Mouse (Mus musculus) intestine, postnatal 0 days (tissue): ENCODE results near the gene Vwa1. TPM values are rescaled to one million over a fixed set of nuclear protein-coding genes. Genes with fewer than 3 reads are reported as not detected.

Experiments
- ATAC-seq: fragments of 200-750 bp; cut with Nextera tagmentation; 2 replicates; pipeline ENCODE4 v1.8.0; 2017; ENCODE audit warnings: mild to moderate bottlenecking, moderate TSS enrichment, moderate library complexity
- H3K27ac ChIP-seq: fragments of 300-500 bp; sonication (generic); 2 replicates; pipeline ENCODE4 v1.5.1; 2014; ENCODE audit warnings: mild to moderate bottlenecking, low read depth, low read length, moderate library complexity
- H3K27me3 ChIP-seq: fragments of 300-500 bp; sonication (generic); replicated peaks from 2 replicates; pipeline ENCODE4 v1.6.1; 2014; ENCODE audit warnings: low read length, mixed read lengths; ENCODE audit not compliant: control insufficient read depth, insufficient read depth
- H3K36me3 ChIP-seq: fragments of 300-500 bp; sonication (generic); 2 replicates; pipeline ENCODE4 v1.6.1; 2014; ENCODE audit warnings: mild to moderate bottlenecking, moderate library complexity; ENCODE audit not compliant: control insufficient read depth, insufficient read depth
- H3K4me1 ChIP-seq: fragments of 300-500 bp; sonication (generic); replicated peaks from 2 replicates; pipeline ENCODE4 v1.6.1; 2014; ENCODE audit warnings: antibody characterized with exemption, low read length, mixed read lengths; ENCODE audit not compliant: control insufficient read depth, insufficient read depth
- H3K4me2 ChIP-seq: fragments of 300-500 bp; sonication (generic); replicated peaks from 2 replicates; pipeline ENCODE4 v1.6.1; 2014; ENCODE audit warnings: low read depth, mild to moderate bottlenecking, moderate library complexity
- H3K4me3 ChIP-seq: fragments of 300-500 bp; sonication (generic); 2 replicates; pipeline ENCODE4 v1.5.1; 2014; ENCODE audit warnings: low read depth, low read length
- H3K9ac ChIP-seq: fragments of 300-500 bp; sonication (generic); 2 replicates; pipeline ENCODE4 v1.6.1; 2014; ENCODE audit warnings: mild to moderate bottlenecking, low read depth, low read length
- H3K9me3 ChIP-seq: fragments of 300-500 bp; sonication (generic); 2 replicates; pipeline ENCODE4 v1.6.1; 2016; ENCODE audit warnings: mixed run types; ENCODE audit not compliant: control insufficient read depth
- CTCF ChIP-seq: sonication (generic); IDR thresholded peaks from 2 replicates; pipeline ENCODE4 v1.5.1; 2016; ENCODE audit warnings: low read depth, mild to moderate bottlenecking, control low read depth, antibody characterized with exemption, moderate library complexity
- WGBS: fragments of 180-500 bp; shearing (Covaris S2); extraction: QIAGEN DNeasy Blood & Tissue Kit; methylation state at CpG from one replicate; pipeline ENCODE4 v1.1.7; 2014; 5-methylcytosine and 5-hydroxymethylcytosine counted together
- polyA plus RNA-seq: library from polyadenylated mRNA; unstranded; fragments of >200 nt; fragmentation: Nextera tagmentation; extraction: Ambion mirVana; gene quantifications from 2 replicates; pipeline ENCODE4 v1.2.1, GENCODE M21; 2015

Vwa1 gene
- polyA plus RNA-seq, 1 experiment from 2014 or later, result 17.8 TPM

DNA sequence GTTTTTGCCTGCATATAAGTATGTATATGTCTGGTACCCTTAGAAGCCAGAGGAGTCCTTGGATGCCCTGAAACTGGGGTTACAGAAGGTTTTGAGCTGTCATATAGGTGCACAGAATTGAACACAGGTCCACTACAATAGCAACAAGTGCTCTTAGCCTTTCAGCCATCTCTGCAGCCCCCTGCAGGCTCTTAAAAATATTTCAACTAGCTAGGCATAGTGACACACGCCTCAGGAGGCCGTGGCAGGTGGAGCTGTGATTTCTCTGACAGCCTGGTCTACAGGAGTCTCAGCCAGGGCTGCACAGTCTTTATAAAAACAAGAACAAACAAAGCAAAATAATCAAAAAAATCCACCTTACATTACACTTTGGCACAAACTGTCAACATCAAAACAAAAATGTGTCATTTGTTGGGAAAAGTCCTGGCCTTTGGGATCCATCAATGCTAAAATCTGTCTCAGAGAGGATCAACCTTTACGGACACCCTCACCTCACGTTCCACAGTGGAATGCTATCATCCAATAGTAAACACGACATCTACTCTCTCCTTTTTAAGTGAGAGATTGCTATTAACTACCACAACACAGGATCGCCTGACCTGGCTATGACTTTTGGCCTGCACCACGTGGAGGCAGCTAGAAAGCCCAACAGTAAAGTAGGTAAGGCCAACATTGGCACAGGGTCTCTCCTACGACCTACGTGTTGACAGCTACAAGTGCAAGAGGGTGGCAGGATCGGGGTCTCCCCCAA lies 14.5 kb downstream of the Vwa1 start:
- Histone ChIP-seq H3K4me2 (peak overlapping the region; percentile 94), H3K9ac (peak overlapping the region; percentile 56), H3K27me3 (no peaks in the 10 kb centered on the region), H3K9me3 (no peaks in the 10 kb centered on the region), H3K4me3 (peak overlapping the region; percentile 66), H3K27ac (peak overlapping the region; percentile 80), H3K36me3 (peaks cover 31% of the 10 kb centered on the region), H3K4me1 (no peaks in the 10 kb centered on the region)
- ATAC-seq, result peak; percentile 24; the same call in 1 of the 2 replicates
- WGBS, result 2% methylated on average over 10 of the region's 10 CpGs
- TF ChIP-seq CTCF, result peak; percentile 61

DNA sequence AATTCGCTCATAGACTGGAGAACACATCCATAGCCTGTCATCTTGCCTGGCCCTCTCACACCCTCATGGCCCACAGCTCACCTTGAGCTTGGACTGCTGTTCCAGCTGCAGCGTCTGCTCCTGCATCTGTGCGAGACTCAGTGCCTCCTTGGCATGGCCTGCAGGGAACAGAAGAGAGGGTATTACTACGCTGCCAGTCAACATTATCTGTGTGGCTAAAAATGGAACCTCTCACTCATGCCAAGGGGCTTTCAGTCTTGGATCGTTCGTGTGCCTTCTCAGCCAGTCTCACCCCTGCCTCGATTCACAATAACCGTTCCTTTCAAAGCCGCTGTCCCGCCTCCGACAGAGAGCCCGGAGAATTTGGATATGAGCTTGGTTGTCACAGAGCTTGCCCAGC lies 17.5 kb downstream of the Vwa1 start:
- H3K27ac ChIP-seq, result no peak overlapping the region
- no peaks in the 10 kb centered on the region for H3K4me1 ChIP-seq
- H3K27me3 ChIP-seq, result no peaks in the 10 kb centered on the region
- 94% methylated on average over 12 of the region's 12 CpGs for WGBS
- no peak overlapping the region for H3K4me3 ChIP-seq
- H3K9ac ChIP-seq, result no peak overlapping the region
- H3K4me2 ChIP-seq, result no peak overlapping the region
- H3K36me3 ChIP-seq, result peaks cover 53% of the 10 kb centered on the region
- H3K9me3 ChIP-seq, result no peaks in the 10 kb centered on the region
- TF ChIP-seq CTCF, result no peak
- no peak for ATAC-seq

DNA sequence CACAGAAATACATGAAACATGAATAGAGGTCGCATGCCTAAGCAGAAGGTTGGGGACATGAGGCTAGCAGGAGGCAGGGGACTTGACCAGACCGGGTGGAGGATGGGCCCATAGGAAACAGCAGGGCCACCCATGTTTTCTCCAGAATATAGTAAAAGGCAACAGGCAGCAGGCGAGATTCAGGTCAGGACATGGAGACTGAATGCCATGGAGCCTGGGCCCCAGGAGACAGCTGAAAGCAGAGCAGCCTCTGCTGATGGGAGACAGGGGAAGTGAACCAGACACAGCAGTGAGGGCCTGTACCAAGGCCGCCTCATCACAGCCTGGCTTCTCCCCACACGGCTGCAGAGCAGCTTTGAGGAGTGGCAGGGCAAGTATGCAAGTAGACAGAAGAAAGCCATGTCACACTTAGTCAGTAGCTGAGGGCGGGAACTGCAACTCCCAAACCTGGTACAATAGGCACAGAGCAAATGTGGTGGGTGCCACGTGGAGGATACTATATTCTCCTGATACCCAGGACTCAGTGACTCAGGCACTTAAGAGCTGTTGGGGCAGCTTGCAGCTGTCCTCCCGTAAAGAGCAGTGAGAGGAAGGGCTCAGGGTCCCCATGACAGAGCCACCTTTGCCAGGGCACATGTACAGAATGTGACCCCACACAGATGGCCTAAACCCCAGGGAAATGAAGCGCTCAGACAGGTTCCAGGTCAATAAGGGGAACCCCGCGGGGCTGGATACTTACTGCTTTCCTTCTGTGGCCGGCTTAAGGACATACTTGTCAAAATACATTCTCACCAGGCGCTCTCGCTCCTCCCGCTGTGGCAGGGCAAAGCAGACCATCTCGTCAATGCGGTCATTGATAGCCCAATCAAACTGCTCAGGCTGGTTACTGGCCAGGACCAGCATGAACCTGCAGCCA lies 27.7 kb downstream of the Vwa1 start:
- H3K4me2 ChIP-seq, result no peak overlapping the region
- H3K36me3 ChIP-seq, result peaks cover 90% of the 10 kb centered on the region
- no peak overlapping the region for H3K9ac ChIP-seq
- WGBS, result 90% methylated on average over 17 of the region's 17 CpGs
- no peak for ATAC-seq
- no peaks in the 10 kb centered on the region for H3K9me3 ChIP-seq
- TF ChIP-seq CTCF, result no peak
- no peak overlapping the region for H3K4me3 ChIP-seq
- H3K4me1 ChIP-seq, result no peaks in the 10 kb centered on the region
- no peaks in the 10 kb centered on the region for H3K27me3 ChIP-seq
- no peak overlapping the region for H3K27ac ChIP-seq

DNA sequence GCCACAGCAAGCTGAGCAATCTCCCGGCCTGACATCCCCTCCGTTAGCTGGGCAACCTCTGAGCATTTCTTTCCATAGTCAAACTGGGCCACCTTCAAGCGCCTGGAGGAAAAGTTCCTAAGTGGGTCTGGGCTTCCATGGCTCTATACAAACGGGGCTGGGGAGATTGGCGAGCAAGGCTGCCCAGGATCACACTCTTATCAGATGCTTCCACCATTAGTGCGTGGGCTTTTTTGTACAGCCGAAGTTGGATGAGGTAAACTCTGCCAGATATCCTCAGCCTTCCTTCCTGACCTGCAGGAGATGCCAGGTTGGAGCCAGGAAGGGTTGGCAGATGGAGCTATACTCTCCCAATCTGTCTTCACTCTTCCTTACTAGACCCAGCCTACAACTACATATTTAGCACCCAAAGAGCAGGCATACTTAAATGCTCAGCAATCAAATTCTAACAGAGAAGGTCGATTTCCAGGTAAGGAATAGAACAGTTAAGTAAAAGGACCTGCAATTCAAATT lies 28.4 kb downstream of the Vwa1 start:
- Histone ChIP-seq H3K4me1 (no peaks in the 10 kb centered on the region), H3K27me3 (no peaks in the 10 kb centered on the region), H3K4me2 (no peak overlapping the region), H3K36me3 (peaks cover 90% of the 10 kb centered on the region), H3K4me3 (no peak overlapping the region), H3K9me3 (no peaks in the 10 kb centered on the region), H3K9ac (no peak overlapping the region), H3K27ac (no peak overlapping the region)
- 87% methylated on average over 8 of the region's 8 CpGs for WGBS
- no peak for TF ChIP-seq CTCF
- no peak for ATAC-seq

DNA sequence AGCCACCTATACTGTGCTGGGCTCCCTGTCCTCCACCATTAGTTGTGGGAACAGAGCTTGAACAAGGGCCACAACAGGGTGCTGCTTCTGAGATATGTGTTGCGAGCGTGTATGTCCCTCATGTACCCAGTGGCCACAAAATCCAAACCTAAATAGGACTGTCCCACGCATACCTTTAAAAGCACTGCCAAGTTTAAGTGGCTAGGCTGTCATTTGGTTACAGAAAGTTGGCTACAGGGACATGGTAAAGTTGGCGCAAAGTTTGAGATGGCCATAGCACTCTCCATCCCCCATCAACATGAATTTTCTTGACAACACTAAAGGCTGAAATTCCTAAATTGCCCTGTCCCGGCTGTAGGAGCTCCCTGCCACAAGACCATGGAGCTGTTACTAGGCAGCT lies 29.4 kb downstream of the Vwa1 start:
- Histone ChIP-seq H3K9ac (no peak overlapping the region), H3K4me1 (no peaks in the 10 kb centered on the region), H3K9me3 (no peaks in the 10 kb centered on the region), H3K27me3 (no peaks in the 10 kb centered on the region), H3K27ac (no peak overlapping the region), H3K4me3 (no peak overlapping the region), H3K4me2 (no peak overlapping the region), H3K36me3 (peaks cover 89% of the 10 kb centered on the region)
- no peak for TF ChIP-seq CTCF
- ATAC-seq, result no peak
- WGBS, result 90% methylated on average over 5 of the region's 5 CpGs

DNA sequence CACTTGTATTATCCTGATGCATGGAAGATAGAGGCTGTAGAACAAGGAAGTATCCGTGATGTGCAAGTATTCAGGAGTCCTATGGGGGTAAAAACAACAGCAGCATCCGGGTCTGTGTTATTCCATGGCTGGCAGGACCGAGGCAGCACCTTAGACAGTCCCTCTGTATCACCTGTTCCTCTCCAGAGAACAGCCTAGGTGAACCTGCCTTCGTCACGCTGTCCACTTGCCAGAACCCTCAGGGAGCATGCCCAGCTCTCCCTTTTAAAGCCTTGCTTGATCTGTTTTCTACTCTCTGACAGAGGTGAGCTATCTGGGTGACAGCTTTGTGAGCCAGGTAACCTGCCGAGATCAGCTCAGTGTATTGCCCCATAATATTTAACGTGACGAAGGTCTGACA lies 30.0 kb downstream of the Vwa1 start:
- ATAC-seq, result no peak
- Histone ChIP-seq H3K27me3 (no peaks in the 10 kb centered on the region), H3K4me2 (no peak overlapping the region), H3K36me3 (peaks cover 87% of the 10 kb centered on the region), H3K9ac (no peak overlapping the region), H3K4me1 (no peaks in the 10 kb centered on the region), H3K4me3 (no peak overlapping the region), H3K27ac (no peak overlapping the region), H3K9me3 (no peaks in the 10 kb centered on the region)
- no peak for TF ChIP-seq CTCF
- 90% methylated on average over 8 of the region's 8 CpGs for WGBS
